Mouse (Mus musculus): ENCODE results near the gene Klhl3.

- TF ChIP-seq POLR2A (IDR thresholded peaks at IDR 0.05; ENCODE audit: control insufficient read depth, extremely low read depth, insufficient read depth, low read length, poor library complexity) (no peak), CTCF (IDR thresholded peaks at IDR 0.05; ENCODE audit: borderline replicate concordance, control insufficient read depth, extremely low read depth, insufficient read depth, low read length, poor library complexity) (no peak)
Observed at GRCm38 (mm10) chr13:58148256-58148831, 35.0 kb upstream of the Klhl3 start.
